Mouse (Mus musculus) liver, embryonic 13.5 days (tissue): ENCODE measurements around the gene Dnajc13. TPM values are rescaled to one million over a fixed set of nuclear protein-coding genes. Genes with fewer than 3 reads are reported as not detected.

Experiments
- ATAC-seq: fragments of 200-750 bp; cut with Nextera tagmentation; 2 replicates; pipeline ENCODE4 v1.8.0; 2017; ENCODE audit warnings: low read depth, mild to moderate bottlenecking, moderate number of reproducible peaks, moderate library complexity
- DNase-seq: peaks from one replicate; pipeline ENCODE4 v3.0.0; 2022
- H3K27ac ChIP-seq: fragments of 300-500 bp; sonication (generic); 2 replicates; pipeline ENCODE4 v1.5.1; 2015; ENCODE audit warnings: moderate library complexity, mild to moderate bottlenecking, inconsistent platforms
- H3K27me3 ChIP-seq: fragments of 300-500 bp; sonication (generic); 2 replicates; pipeline ENCODE4 v1.6.1; 2015; ENCODE audit warnings: mild to moderate bottlenecking, inconsistent platforms
- H3K36me3 ChIP-seq: fragments of 300-500 bp; sonication (generic); 2 replicates; pipeline ENCODE4 v1.6.1; 2015; ENCODE audit warnings: mild to moderate bottlenecking, inconsistent platforms
- H3K4me1 ChIP-seq: fragments of 300-500 bp; sonication (generic); replicated peaks from 2 replicates; pipeline ENCODE4 v1.6.1; 2015; ENCODE audit warnings: inconsistent platforms
- H3K4me2 ChIP-seq: fragments of 300-500 bp; sonication (generic); 2 replicates; pipeline ENCODE4 v1.6.1; 2015; ENCODE audit warnings: inconsistent platforms, mild to moderate bottlenecking, moderate library complexity
- H3K4me3 ChIP-seq: fragments of 300-500 bp; sonication (generic); replicated peaks from 2 replicates; pipeline ENCODE4 v1.5.1; 2015; ENCODE audit warnings: mild to moderate bottlenecking, inconsistent platforms
- H3K9ac ChIP-seq: fragments of 300-500 bp; sonication (generic); 2 replicates; pipeline ENCODE4 v1.6.1; 2015; ENCODE audit warnings: mild to moderate bottlenecking, inconsistent platforms
- H3K9me3 ChIP-seq: fragments of 300-500 bp; sonication (generic); replicated peaks from 2 replicates; pipeline ENCODE4 v1.6.1; 2016; ENCODE audit warnings: inconsistent platforms
- WGBS: fragments of 180-500 bp; shearing (Covaris S2); methylation state at CpG from one replicate; pipeline ENCODE4 v1.1.7; 2015; ENCODE audit not compliant: insufficient replicate concordance; 5-methylcytosine and 5-hydroxymethylcytosine counted together
- polyA plus RNA-seq: library from polyadenylated mRNA; unstranded; fragments of >200 nt; fragmentation: Nextera tagmentation; extraction: Ambion mirVana; gene quantifications from 2 replicates; pipeline ENCODE4 v1.2.1, GENCODE M21; 2015

Gene Dnajc13
- polyA plus RNA-seq, 1 experiment from 2014 or later = 6.4 TPM

DNA sequence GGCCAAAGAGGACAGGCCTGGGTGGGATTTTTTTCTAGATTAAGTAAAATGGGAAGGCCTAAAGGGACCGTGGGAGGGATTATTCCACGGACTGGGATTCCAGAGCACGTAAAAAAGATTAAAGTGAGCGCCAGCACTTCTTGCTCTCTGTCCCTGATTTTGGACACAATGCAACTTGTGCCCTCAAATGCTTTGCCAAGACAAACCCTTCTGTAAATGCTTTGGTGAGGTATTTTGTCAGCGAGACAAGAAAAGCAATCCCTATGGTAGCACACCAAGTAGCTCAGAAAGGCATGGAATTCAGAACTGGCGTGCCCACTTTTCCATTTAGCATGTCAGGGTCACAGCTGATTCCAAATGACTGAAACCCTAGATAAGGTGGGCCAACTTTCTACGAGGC lies 113.8 kb downstream of the Dnajc13 start:
- H3K9me3 ChIP-seq = no peaks in the 10 kb centered on the region
- H3K27ac ChIP-seq = no peak overlapping the region
- no peak for ATAC-seq
- peaks cover 38% of the 10 kb centered on the region for H3K36me3 ChIP-seq
- 78% methylated on average over 7 of the region's 7 CpGs for WGBS
- no peak overlapping the region for H3K4me3 ChIP-seq
- no peaks in the 10 kb centered on the region for H3K27me3 ChIP-seq
- H3K4me1 ChIP-seq = no peaks in the 10 kb centered on the region
- H3K4me2 ChIP-seq = no peak overlapping the region
- DNase-seq = no peak
- H3K9ac ChIP-seq = no peak overlapping the region

DNA sequence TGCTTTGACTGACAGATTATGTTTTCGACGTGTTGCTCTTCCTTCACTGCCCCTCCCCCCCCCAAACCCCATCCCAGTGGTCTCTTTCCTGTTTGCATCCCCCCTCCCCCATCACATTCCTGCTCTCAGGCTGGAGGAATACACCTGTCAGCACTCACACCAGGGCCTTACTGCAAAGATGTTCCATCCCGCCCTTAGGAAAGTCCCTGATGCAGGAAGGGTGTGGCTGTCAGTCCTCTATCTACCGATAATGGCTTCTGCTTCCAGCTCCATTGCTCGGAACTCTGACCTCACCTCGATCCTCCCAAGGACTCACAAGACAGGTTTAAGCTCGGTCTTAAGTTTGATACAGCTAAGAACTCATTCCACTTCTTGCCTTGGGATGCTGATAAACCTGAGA lies 116.0 kb downstream of the Dnajc13 start:
- Histone ChIP-seq H3K4me2 (no peak overlapping the region), H3K4me3 (no peak overlapping the region), H3K9ac (no peak overlapping the region), H3K4me1 (no peaks in the 10 kb centered on the region), H3K9me3 (no peaks in the 10 kb centered on the region), H3K27ac (no peak overlapping the region), H3K36me3 (peaks cover 17% of the 10 kb centered on the region), H3K27me3 (no peaks in the 10 kb centered on the region)
- ATAC-seq (no peak), DNase-seq (no peak)
- 67% methylated on average over 7 of the region's 7 CpGs for WGBS

DNA sequence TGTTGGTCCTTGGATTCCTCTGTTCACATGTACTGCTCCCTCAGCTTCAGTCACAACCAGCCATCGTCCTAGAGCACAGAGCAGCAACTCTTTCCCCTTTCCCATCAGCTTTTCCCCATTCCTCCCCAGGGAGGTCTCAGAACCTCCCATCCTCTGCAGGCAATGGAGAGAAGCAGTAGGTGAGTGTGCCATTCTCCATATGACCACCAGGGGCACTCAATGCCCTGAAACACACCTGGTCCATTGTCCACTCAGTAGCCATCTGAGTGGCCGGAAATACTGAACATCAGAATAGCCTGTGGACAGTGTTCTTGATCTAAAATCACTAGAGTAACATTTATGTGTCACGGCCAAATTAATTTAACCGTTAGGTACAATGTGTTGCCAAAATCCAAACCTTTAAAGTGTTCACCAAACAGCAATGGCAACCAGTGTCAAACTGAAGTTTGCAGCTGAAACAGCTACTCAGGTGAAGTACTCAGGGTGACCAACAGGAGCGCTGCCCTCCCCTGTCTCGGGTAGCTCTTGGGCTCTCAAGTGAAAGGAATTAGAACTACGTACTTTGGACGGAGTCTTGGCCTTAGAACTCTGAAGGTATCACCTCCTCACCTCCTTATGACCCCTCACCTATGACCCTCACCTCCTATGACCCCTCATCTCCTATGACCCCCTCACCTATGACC lies 118.3 kb downstream of the Dnajc13 start:
- no peak for ATAC-seq
- Histone ChIP-seq H3K4me1 (no peaks in the 10 kb centered on the region), H3K27me3 (no peaks in the 10 kb centered on the region), H3K36me3 (no peaks in the 10 kb centered on the region), H3K9me3 (no peaks in the 10 kb centered on the region), H3K9ac (no peak overlapping the region), H3K4me3 (no peak overlapping the region), H3K4me2 (no peak overlapping the region), H3K27ac (no peak overlapping the region)
- 64% methylated on average over 8 of the region's 8 CpGs for WGBS
- no peak for DNase-seq

DNA sequence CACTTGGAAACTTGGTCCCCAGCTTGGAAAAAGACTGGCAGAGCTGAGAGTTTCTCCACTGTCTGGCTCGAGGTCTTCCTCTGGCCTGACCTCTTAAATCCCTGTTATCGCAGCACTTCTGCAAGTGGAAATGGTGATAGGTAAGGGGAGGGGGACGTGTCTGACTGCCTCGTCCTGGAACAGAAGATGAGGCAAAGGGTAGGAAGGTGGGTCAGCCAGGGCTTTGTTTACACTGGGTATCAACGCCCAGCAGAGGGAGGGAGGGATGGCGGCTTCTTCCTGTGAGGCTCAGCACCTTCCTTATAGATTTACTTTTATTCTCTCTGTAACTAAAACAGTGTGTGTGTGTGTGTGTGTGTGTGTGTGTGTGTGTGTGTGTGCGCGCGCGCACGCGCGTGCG lies 119.9 kb downstream of the Dnajc13 start:
- WGBS = 73% methylated on average over 14 of the region's 14 CpGs
- Histone ChIP-seq H3K4me1 (no peaks in the 10 kb centered on the region), H3K4me3 (no peak overlapping the region), H3K9ac (no peak overlapping the region), H3K27ac (no peak overlapping the region), H3K36me3 (no peaks in the 10 kb centered on the region), H3K27me3 (no peaks in the 10 kb centered on the region), H3K9me3 (no peaks in the 10 kb centered on the region), H3K4me2 (no peak overlapping the region)
- no peak for DNase-seq
- ATAC-seq = no peak

DNA sequence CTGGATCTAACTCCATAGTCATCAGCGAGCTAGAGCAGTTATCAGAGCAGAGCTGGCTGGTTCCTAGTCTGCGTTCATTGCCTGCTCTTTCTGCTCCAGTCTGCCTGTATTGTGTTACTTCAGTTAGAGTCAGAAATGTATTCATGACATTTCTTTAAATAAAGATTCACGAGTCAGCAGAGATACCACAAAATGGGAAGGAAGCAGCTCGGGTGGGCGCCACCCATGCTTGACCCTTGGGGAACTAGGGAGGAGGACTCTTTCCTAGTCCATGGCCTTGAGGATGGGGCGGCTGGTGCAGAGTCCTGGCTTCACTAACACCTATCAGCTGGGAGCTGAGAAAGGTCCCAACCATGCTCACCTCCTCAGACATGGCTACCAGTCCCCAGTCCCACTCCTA lies 122.4 kb downstream of the Dnajc13 start:
- no peak overlapping the region for H3K4me2 ChIP-seq
- no peaks in the 10 kb centered on the region for H3K9me3 ChIP-seq
- no peaks in the 10 kb centered on the region for H3K4me1 ChIP-seq
- H3K9ac ChIP-seq = no peak overlapping the region
- ATAC-seq (no peak), DNase-seq (no peak)
- no peak overlapping the region for H3K4me3 ChIP-seq
- no peak overlapping the region for H3K27ac ChIP-seq
- WGBS = 56% methylated on average over 6 of the region's 6 CpGs
- no peaks in the 10 kb centered on the region for H3K36me3 ChIP-seq
- no peaks in the 10 kb centered on the region for H3K27me3 ChIP-seq

DNA sequence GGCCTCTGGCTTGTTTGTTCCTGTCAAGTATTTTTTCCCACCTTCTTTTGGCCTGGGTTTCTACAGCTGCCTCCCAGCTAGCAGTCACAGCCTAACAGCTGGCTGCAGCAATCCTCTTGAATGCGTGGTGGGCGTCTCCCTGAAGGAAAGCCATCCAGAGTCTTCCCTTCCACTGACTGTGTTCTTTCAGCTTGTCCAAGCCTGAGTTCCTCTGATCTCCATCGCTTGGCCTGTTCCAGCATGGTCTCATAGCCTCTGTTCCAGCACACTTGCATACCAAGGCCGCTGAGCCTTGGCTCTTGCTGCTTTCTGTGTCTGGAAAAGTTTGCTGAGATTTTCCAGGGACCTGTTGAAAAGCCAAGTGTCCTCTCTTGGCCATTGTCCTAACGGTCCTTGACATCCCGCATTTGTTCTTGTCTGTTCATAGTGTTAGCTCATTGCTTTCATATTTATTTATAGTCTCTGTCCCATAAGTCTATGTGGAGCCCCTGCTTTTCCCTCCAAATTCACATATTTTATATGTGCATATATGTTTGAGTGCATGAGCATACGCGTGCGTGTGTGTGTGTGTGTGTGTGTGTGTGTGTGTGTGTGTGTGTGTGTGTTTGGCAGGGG lies 132.5 kb downstream of the Dnajc13 start:
- Histone ChIP-seq H3K4me1 (no peaks in the 10 kb centered on the region), H3K27me3 (no peaks in the 10 kb centered on the region), H3K27ac (no peak overlapping the region), H3K4me3 (no peak overlapping the region), H3K9me3 (no peaks in the 10 kb centered on the region), H3K36me3 (no peaks in the 10 kb centered on the region), H3K4me2 (no peak overlapping the region), H3K9ac (no peak overlapping the region)
- ATAC-seq (no peak), DNase-seq (no peak)
- 74% methylated on average over 9 of the region's 9 CpGs for WGBS

DNA sequence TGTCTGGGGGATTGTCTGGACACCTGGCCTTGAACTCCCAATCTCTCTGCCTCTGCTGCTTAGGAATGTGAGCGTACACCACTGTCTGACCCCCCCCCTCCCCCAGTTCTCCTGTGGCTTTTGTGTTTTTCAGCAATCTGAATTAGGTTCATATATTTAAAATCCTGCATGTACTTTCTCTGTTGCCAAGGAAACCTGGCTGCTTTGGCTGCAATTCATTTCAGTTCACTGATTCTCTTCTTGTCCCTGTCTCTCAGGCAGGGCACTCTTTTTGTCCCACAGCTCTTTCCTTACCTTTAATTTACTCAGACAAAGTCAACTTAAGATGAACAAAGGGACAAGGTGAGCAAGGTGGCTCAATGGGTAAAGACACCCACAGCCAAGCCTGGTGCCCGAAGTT lies 134.6 kb downstream of the Dnajc13 start:
- H3K36me3 ChIP-seq = no peaks in the 10 kb centered on the region
- no peaks in the 10 kb centered on the region for H3K9me3 ChIP-seq
- no peak overlapping the region for H3K9ac ChIP-seq
- no peak overlapping the region for H3K27ac ChIP-seq
- no peak for ATAC-seq
- no peak for DNase-seq
- H3K4me2 ChIP-seq = no peak overlapping the region
- H3K27me3 ChIP-seq = no peaks in the 10 kb centered on the region
- no peak overlapping the region for H3K4me3 ChIP-seq
- no peaks in the 10 kb centered on the region for H3K4me1 ChIP-seq
- WGBS = 46% methylated on average over 2 of the region's 2 CpGs

DNA sequence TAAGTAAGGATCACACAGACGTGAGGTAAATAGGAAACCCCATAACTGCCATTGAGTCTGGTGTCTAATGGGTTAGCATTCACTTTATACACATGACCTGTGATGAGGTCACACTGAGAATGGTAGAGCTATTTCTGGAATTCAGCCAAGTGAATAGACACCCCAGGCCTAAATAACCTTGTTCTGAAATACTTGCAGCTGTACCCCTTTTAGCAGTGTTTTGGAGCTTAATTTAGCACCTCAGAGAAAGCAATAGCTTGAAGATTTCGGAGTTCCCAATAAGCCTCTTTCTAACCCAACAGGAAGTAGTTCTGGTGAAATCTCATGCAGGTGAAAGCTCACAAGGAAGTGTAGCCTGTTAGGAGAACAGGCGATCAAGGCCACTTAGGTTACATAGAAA lies 135.9 kb downstream of the Dnajc13 start, which contains the start of gene Ackr4:
Ackr4 (minus strand) TSS at position 101 of the 400 bp plus-strand sequence.
- 67% methylated on average over 3 of the region's 3 CpGs for WGBS
- no peak within 1 kb of the TSS for H3K9ac ChIP-seq

DNA sequence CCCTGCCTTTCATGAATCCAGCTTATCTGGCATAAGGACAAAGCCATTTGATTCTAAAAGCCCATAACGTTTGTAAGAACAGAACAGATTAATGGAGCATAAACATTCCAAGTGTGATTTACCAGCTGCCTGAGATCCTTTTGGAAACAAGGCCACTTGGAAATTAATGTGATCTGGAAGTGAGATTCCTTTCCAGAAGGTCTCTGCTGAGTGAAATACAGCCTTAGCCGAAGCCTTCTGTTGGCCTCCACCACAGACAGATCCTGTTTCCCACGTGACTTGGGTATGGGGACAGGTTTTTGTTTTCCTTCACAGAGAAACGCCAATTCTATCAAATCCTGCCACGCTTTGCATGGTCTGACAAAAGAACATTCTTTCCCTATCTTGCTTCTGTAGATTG lies 139.1 kb downstream of the Dnajc13 start:
- Histone ChIP-seq H3K27ac (no peak overlapping the region), H3K9me3 (no peaks in the 10 kb centered on the region), H3K4me3 (no peak overlapping the region), H3K4me2 (no peak overlapping the region), H3K36me3 (no peaks in the 10 kb centered on the region), H3K27me3 (no peaks in the 10 kb centered on the region), H3K4me1 (no peaks in the 10 kb centered on the region), H3K9ac (no peak overlapping the region)
- DNase-seq = no peak
- 53% methylated on average over 5 of the region's 5 CpGs for WGBS
- ATAC-seq = no peak

More for the DNA sequence above, 135.9 kb downstream of the Dnajc13 start, which contains the start of gene Ackr4:
- Histone ChIP-seq H3K4me1 (no peaks in the 10 kb centered on the region), H3K27me3 (no peaks in the 10 kb centered on the region), H3K9me3 (no peaks in the 10 kb centered on the region), H3K4me2 (no peak within 1 kb of the TSS), H3K36me3 (no peaks in the 10 kb centered on the region), H3K27ac (no peak within 1 kb of the TSS), H3K4me3 (no peak within 1 kb of the TSS)
- no peak for DNase-seq
- no peak for ATAC-seq

DNA sequence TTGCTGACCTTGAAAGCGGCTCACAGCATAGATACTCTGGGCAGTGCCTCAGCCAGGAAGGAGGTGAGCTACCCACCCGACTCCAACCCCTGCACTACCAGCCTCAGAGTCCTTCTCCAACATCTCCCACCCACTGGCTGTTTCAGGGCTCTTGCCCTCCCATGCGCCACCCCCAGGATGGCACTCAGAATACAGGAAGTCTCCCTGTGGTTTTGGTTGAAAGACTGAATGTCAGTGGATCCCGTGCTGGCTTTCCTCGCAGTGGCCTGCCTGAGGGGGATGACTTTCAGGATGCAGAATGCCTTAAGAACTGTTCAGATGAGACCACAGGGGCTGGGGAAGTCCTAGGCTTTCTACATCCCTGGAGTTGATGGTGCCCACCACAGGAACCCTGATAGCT lies 139.6 kb downstream of the Dnajc13 start:
- no peak for DNase-seq
- H3K4me3 ChIP-seq = no peak overlapping the region
- H3K4me1 ChIP-seq = no peaks in the 10 kb centered on the region
- ATAC-seq = no peak
- no peak overlapping the region for H3K27ac ChIP-seq
- H3K4me2 ChIP-seq = no peak overlapping the region
- H3K27me3 ChIP-seq = no peaks in the 10 kb centered on the region
- no peaks in the 10 kb centered on the region for H3K36me3 ChIP-seq
- H3K9ac ChIP-seq = no peak overlapping the region
- no peaks in the 10 kb centered on the region for H3K9me3 ChIP-seq
- WGBS = 28% methylated on average over 5 of the region's 5 CpGs

DNA sequence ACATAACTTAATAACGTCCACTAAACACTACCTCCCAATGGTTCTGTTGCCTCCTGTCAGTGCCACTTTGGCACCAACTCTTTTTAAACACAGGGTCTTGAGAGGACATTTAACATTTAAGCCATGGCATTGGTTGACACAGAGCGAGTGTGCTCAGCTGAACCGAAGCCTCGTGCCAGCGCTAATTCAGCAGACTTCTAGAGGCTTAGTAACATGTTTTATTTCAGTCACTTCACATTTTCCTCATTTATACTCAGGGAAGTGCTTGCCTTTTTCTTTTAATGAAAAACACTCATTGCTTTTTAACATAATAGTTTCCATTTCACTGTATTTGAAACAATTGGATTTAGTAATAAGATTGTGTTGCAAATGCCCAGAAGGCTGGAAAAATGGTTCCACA lies 153.6 kb downstream of the Dnajc13 start:
- Histone ChIP-seq H3K4me1 (no peaks in the 10 kb centered on the region), H3K27me3 (no peaks in the 10 kb centered on the region), H3K4me2 (no peak overlapping the region), H3K36me3 (0 out of 2 replicates have a peak, but pooled peaks cover 1% of the 10 kb centered on the region), H3K4me3 (no peak overlapping the region), H3K9me3 (no peaks in the 10 kb centered on the region), H3K27ac (no peak overlapping the region), H3K9ac (no peak overlapping the region)
- DNase-seq = no peak
- 73% methylated on average over 5 of the region's 5 CpGs for WGBS
- no peak for ATAC-seq

DNA sequence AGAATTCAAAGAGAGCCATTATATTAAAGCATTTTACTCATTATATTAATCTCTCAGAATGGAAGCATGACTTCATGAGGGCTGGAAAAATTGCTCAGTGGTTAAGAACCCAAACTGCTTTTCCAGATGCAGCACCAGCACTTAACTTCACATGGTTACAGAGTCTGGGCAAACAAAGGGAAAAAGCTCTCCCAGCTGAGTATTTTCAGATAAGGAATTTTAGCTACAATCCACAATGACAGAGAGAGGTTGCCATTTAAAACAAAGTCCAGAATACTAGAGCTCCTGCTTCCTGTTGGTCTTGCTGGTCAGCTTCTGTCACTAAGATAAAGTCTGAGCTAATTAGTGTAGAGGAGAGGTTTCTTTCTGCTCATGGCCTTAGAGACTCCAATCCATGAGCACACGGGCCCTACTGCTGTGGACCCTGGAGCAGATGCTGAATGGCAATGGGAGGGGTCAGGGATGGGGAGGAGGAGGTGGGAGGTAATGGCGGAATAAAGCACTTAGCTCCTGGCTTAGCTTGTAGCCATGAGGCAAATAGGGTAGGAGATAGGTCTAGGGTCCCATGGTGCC lies 154.1 kb downstream of the Dnajc13 start:
- DNase-seq (no peak), ATAC-seq (no peak)
- Histone ChIP-seq H3K9ac (no peak overlapping the region), H3K9me3 (no peaks in the 10 kb centered on the region), H3K36me3 (no peaks in the 10 kb centered on the region), H3K4me2 (no peak overlapping the region), H3K27ac (no peak overlapping the region), H3K27me3 (no peaks in the 10 kb centered on the region), H3K4me3 (no peak overlapping the region), H3K4me1 (no peaks in the 10 kb centered on the region)
- 47% methylated on average over 2 of the region's 2 CpGs for WGBS
